Mouse (Mus musculus) thymus, adult 2 months (tissue): ENCODE measurements at regions not wholly inside any gene's neighbourhood (a gene's known extent, or its start where the extent isn't known, plus 50 kb on each side); places are given as distances from the start of the nearest gene placed in this dataset.
A peak's percentile ranks its signal among the peaks of the same experiment; 100 is the strongest.

Experiments used
- DNase-seq: peaks from one replicate; pipeline ENCODE4 v3.0.0; 2021
- H3K27ac ChIP-seq: fragments of 200-500 bp; 2 replicates; pipeline ENCODE4 v1.5.1; 2012; ENCODE audit warnings: low read length, control low read depth; ENCODE audit not compliant: control insufficient read depth, insufficient read depth
- H3K27me3 ChIP-seq: fragments of 200-500 bp; 2 replicates; pipeline ENCODE4 v1.6.1; 2012; ENCODE audit warnings: mild to moderate bottlenecking, low read length, moderate library complexity, mixed read lengths; ENCODE audit not compliant: control insufficient read depth, insufficient read depth
- H3K36me3 ChIP-seq: fragments of 200-500 bp; 2 replicates; pipeline ENCODE4 v1.6.1; 2012; ENCODE audit warnings: mild to moderate bottlenecking, low read length, moderate library complexity; ENCODE audit not compliant: control insufficient read depth, insufficient read depth
- H3K4me1 ChIP-seq: fragments of 200-500 bp; replicated peaks from 2 replicates; pipeline ENCODE4 v1.6.1; 2012; ENCODE audit warnings: low read length; ENCODE audit not compliant: control insufficient read depth, insufficient read depth
- H3K4me3 ChIP-seq: fragments of 200-500 bp; 2 replicates; pipeline ENCODE4 v1.5.1; 2012; ENCODE audit warnings: mild to moderate bottlenecking, low read length, control low read depth, moderate library complexity; ENCODE audit not compliant: control insufficient read depth, insufficient read depth
- CTCF ChIP-seq: fragments of 200-500 bp; IDR thresholded peaks from 2 replicates; pipeline ENCODE4 v1.5.1; 2012; ENCODE audit warnings: mild to moderate bottlenecking, control low read depth, low read length, moderate library complexity, borderline replicate concordance; ENCODE audit not compliant: control insufficient read depth, poor library complexity, insufficient read depth; ENCODE audit errors: extremely low read depth
- POLR2A ChIP-seq: fragments of 200-500 bp; IDR thresholded peaks from 2 replicates; pipeline ENCODE4 v1.6.1; 2012; ENCODE audit warnings: mild to moderate bottlenecking, low read length, control low read depth, moderate library complexity; ENCODE audit not compliant: control insufficient read depth, poor library complexity, insufficient read depth; ENCODE audit errors: extremely low read depth
- WGBS: fragments of 180-500 bp; shearing (Covaris S2); methylation state at CpG from one replicate; pipeline ENCODE4 v1.1.7; 2018; 5-methylcytosine and 5-hydroxymethylcytosine counted together

GRCm38 (mm10) chr1:51650653-51650995, 172.4 kb upstream of the Nabp1 start:
- Histone ChIP-seq H3K36me3 (no peaks in the 10 kb centered on the region), H3K4me3 (no peak overlapping the region), H3K27me3 (no peaks in the 10 kb centered on the region), H3K4me1 (no peaks in the 10 kb centered on the region), H3K27ac (no peak overlapping the region)
- 93% methylated on average over 3 of the region's 3 CpGs for WGBS
- no peak for DNase-seq
- no peak for TF ChIP-seq POLR2A
- no peak for TF ChIP-seq CTCF

- no peak overlapping the region for H3K4me3 ChIP-seq
- TF ChIP-seq CTCF (no peak), POLR2A (no peak)
- H3K36me3 ChIP-seq = no peaks in the 10 kb centered on the region
- WGBS = 94% methylated on average over 4 of the region's 4 CpGs
- DNase-seq = no peak
- no peaks in the 10 kb centered on the region for H3K27me3 ChIP-seq
- no peaks in the 10 kb centered on the region for H3K4me1 ChIP-seq
- H3K27ac ChIP-seq = no peak overlapping the region
Observed at GRCm38 (mm10) chr1:51649963-51650652, 171.9 kb upstream of the Nabp1 start.

- DNase-seq = no peak
- H3K27me3 ChIP-seq = no peaks in the 10 kb centered on the region
- WGBS = 94% methylated on average over 2 of the region's 2 CpGs
- TF ChIP-seq CTCF = no peak
- no peaks in the 10 kb centered on the region for H3K4me1 ChIP-seq
- no peak overlapping the region for H3K27ac ChIP-seq
- H3K4me3 ChIP-seq = no peak overlapping the region
- no peaks in the 10 kb centered on the region for H3K36me3 ChIP-seq
Observed at GRCm38 (mm10) chr1:51647955-51648354, 169.7 kb upstream of the Nabp1 start.

DNA sequence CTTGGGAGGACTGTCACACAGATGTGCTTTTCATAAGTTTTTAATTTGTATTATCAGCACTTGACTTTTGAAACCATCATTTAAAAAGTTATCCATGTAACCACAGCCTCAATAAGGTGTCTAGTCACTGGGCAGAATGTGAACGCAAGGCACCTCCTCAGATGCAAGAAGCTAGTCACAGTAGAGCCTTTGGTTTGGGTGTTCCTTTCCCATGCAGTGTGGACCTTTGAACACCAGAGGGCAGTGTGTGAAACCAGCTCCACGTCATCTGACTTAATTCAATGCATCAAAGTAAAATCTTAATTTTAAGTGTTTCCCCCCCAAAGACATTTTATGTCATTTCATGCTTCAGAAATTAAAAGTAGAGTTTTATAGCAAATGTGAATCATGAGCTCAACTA, 166.2 kb upstream of the Nabp1 start:
- no peaks in the 10 kb centered on the region for H3K36me3 ChIP-seq
- H3K4me1 ChIP-seq = no peaks in the 10 kb centered on the region
- 28% methylated on average over 2 of the region's 2 CpGs for WGBS
- H3K27ac ChIP-seq = no peak overlapping the region
- no peak for TF ChIP-seq POLR2A
- TF ChIP-seq CTCF = no peak
- H3K27me3 ChIP-seq = no peaks in the 10 kb centered on the region
- H3K4me3 ChIP-seq = no peak overlapping the region
- peak; percentile 74 for DNase-seq

DNA sequence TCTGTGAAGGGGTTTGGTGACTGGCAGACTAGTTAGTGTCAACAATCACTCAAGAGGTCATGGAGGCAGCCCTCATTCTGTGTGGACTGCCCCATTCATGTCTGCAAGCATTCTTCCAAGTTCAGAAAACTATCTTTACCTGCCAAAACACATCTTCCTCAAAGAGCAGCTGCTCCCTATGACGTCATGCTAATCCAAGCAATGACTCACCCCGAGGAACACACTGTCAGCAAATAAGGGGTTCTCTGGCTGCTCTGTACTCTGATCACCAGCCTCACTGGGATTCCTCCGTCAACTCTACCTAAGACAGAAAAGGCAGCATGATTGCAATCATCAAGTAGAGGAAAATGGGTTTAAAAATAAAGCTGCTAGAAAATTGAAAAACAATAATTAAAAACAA, 165.4 kb upstream of the Nabp1 start:
- 87% methylated on average over 3 of the region's 3 CpGs for WGBS
- no peaks in the 10 kb centered on the region for H3K4me1 ChIP-seq
- H3K27ac ChIP-seq = no peak overlapping the region
- no peaks in the 10 kb centered on the region for H3K27me3 ChIP-seq
- H3K36me3 ChIP-seq = no peaks in the 10 kb centered on the region
- no peak for DNase-seq
- no peak for TF ChIP-seq POLR2A
- TF ChIP-seq CTCF = no peak
- H3K4me3 ChIP-seq = no peak overlapping the region

- WGBS = 90% methylated on average over 6 of the region's 6 CpGs
Observed at GRCm38 (mm10) chr1:51638519-51639302, 160.5 kb upstream of the Nabp1 start.

More at GRCm38 (mm10) chr1:51638519-51639302, 160.5 kb upstream of the Nabp1 start:
- H3K4me3 ChIP-seq = no peak overlapping the region
- H3K36me3 ChIP-seq = no peaks in the 10 kb centered on the region
- DNase-seq = no peak
- no peaks in the 10 kb centered on the region for H3K4me1 ChIP-seq
- no peaks in the 10 kb centered on the region for H3K27me3 ChIP-seq
- TF ChIP-seq CTCF (no peak), POLR2A (no peak)
- H3K27ac ChIP-seq = no peak overlapping the region
